Mouse (Mus musculus): Measurements from ENCODE around the gene Wdfy2. TPM values are rescaled to one million over a fixed set of nuclear protein-coding genes. Genes with fewer than 3 reads are reported as not detected.
A peak's percentile ranks its signal among the peaks of the same experiment; 100 is the strongest.
"Not testable (repeated sequence)": the region's sequence is repeated elsewhere in the genome, so short reads cannot be mapped to it uniquely, and the experiment has no call there.

Gene Wdfy2
- total and polyA plus RNA-seq, 3 experiments, result 2.7 to 4.1 TPM; not detected in 1

GRCm38 (mm10) chr14:62833541-62833940, 3.9 kb upstream of the Wdfy2 start:
- Histone ChIP-seq H3K27me3 (ENCODE audit: control insufficient read depth in 1 of 2, insufficient read depth in 2 of 2, low read length in 2 of 2) (no peaks in the 10 kb centered on the region; a peak in 1 of 4 replicates), H3K9me3 (replicated peaks; ENCODE audit: insufficient read depth, low read length) (no peaks in the 10 kb centered on the region), H3K4me3 (ENCODE audit: control insufficient read depth in 1 of 2, insufficient read depth in 1 of 2, low read depth in 2 of 2, low read length in 2 of 2) (no peak overlapping the region), H3K36me3 (ENCODE audit: control insufficient read depth in 1 of 2, insufficient read depth in 2 of 2, low read length in 2 of 2) (peaks cover 0 to 18% of the 10 kb centered on the region in 2 experiments; a peak in 2 of 4 replicates), H3K27ac (ENCODE audit: control insufficient read depth, low read depth, low read length) (no peak overlapping the region), H3K9ac (ENCODE audit: control insufficient read depth, low read depth, low read length, poor library complexity, severe bottlenecking) (no peak overlapping the region), H3K79me2 (ENCODE audit: control insufficient read depth, insufficient read depth, low read length, poor library complexity) (no peaks in the 10 kb centered on the region; the same call in 1 of the 2 replicates), H3K4me1 (ENCODE audit: control insufficient read depth in 1 of 2, insufficient read depth in 2 of 2, low read length in 2 of 2) (peaks cover 1 to 18% of the 10 kb centered on the region in 2 experiments)
- TF ChIP-seq HCFC1 (IDR thresholded peaks at IDR 0.05; ENCODE audit: low read depth, low read length), result no peak
- no peak for DNase-seq (ENCODE audit: low read depth, low spot score)

DNA sequence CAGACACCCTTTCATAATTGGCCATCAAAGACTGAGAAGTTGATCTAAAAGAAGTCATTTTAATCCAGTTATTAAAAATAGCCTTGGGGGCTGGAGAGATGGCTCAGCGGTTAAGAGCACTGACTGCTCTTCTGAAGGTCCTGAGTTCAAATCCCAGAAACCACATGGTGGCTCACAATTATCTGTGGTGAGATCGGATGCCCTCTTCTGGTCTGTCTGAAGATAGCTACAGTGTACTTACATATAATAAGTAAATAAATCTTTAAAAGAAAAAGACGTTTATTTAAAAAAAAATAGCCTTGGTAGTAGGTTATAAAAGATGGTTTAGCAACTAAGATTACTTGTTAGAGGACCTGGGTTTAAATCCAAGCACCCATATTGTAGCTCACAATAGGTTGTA, 1.7 kb upstream of the Wdfy2 start:
- H3K4me1 ChIP-seq (ENCODE audit: control insufficient read depth in 1 of 2, insufficient read depth in 2 of 2, low read length in 2 of 2), result peaks cover 3 to 18% of the 10 kb centered on the region in 2 experiments

DNA sequence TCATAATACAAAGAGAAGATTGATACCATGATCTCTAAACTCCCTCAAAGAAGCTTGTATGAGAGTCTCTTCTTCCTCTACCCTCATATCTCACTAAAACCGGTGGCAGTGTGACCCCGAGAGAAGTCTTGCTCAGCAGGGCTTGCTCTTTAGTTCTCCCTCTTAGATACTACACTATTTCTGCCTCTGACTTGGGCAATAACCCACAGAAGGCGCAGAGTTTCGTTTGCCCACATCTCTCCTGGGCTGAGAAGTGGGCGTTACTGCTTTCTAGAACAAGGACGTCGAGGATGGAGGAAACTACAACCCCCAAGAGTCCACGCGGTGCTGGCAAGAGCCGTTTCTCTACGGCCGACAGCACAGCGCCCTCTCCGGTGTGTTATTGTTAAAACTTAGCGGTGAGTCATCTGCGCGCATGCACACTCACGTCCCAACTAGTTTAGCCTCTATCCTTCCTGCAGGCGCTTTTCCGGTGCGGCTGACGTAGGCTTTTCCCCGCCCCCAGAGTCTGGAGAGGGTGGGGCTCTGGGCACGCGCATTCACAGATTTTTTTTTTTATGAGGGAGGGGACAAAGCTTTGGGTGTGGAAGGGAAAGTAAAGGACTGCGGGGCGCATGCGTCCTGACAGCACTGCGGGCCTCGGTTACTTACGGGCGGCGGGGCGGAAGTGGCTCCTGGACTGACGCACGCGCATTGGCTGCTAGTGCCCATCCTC, 395 bp upstream of the Wdfy2 start:
- peak overlapping the region; percentile 62 to 64 for H3K4me3 ChIP-seq (ENCODE audit: control insufficient read depth in 1 of 2, insufficient read depth in 1 of 2, low read depth in 2 of 2, low read length in 2 of 2)
- peak overlapping the region; percentile 62 for H3K27ac ChIP-seq (ENCODE audit: control insufficient read depth, low read depth, low read length)
- peak; percentile 91 for TF ChIP-seq SIN3A (IDR thresholded peaks at IDR 0.05; ENCODE audit: low read length)
- TF ChIP-seq SMC3 (IDR thresholded peaks at IDR 0.05; ENCODE audit: low read depth, low read length), result peak; percentile 29; the same call in 1 of the 2 replicates
- TF ChIP-seq TBP (IDR thresholded peaks at IDR 0.05; ENCODE audit: low read depth, low read length), result no peak
- TF ChIP-seq ETS1 (IDR thresholded peaks at IDR 0.05; ENCODE audit: low read depth, low read length), result peak; percentile 67
- TF ChIP-seq GATA1 (IDR thresholded peaks at IDR 0.05; ENCODE audit: low read depth, low read length), result no peak
- no peak for TF ChIP-seq ZMIZ1 (IDR thresholded peaks at IDR 0.05; ENCODE audit: low read depth, low read length)
- TF ChIP-seq MYC (IDR thresholded peaks at IDR 0.05; ENCODE audit: low read depth, low read length), result peak; percentile 89
- TF ChIP-seq NELFE (IDR thresholded peaks at IDR 0.05; ENCODE audit: low read depth, low read length), result peak; percentile 32
- TF ChIP-seq POLR2A (IDR thresholded peaks at IDR 0.05; ENCODE audit: control insufficient read depth in 1 of 2, insufficient read depth in 1 of 2, low read depth in 1 of 2, low read length in 2 of 2, poor library complexity in 1 of 2), result peak in 1 of 2 experiments; percentile 53; a peak in 2 of 4 replicates
- peak; percentile 81; the same call in 1 of the 2 replicates for TF ChIP-seq MAZ (IDR thresholded peaks at IDR 0.05; ENCODE audit: low read depth, low read length)
- no peak for TF ChIP-seq CHD2 (IDR thresholded peaks at IDR 0.05; ENCODE audit: low read length)
- TF ChIP-seq USF1 (IDR thresholded peaks at IDR 0.05; ENCODE audit: low read depth, low read length), result peak; percentile 46
- TF ChIP-seq RAD21 (IDR thresholded peaks at IDR 0.05; ENCODE audit: low read depth, low read length), result peak; percentile 33
- TF ChIP-seq JUND (IDR thresholded peaks at IDR 0.05; ENCODE audit: low read depth, low read length), result peak; percentile 87
- peak; percentile 85 for TF ChIP-seq NRF1 (IDR thresholded peaks at IDR 0.05; ENCODE audit: insufficient read depth, low read depth, low read length, poor library complexity, severe bottlenecking)
- TF ChIP-seq E2F4 (IDR thresholded peaks at IDR 0.05; ENCODE audit: borderline replicate concordance, low read depth, low read length), result no peak
- peak; percentile 98 for TF ChIP-seq ZNF384 (IDR thresholded peaks at IDR 0.05; ENCODE audit: low read depth, low read length)
- peak; percentile 90; the same call in 1 of the 2 replicates for TF ChIP-seq ELF1 (IDR thresholded peaks at IDR 0.05; ENCODE audit: low read depth, low read length)
- no peak; the same call in none of the 2 replicates for TF ChIP-seq MAX (IDR thresholded peaks at IDR 0.05; ENCODE audit: low read length)
- TF ChIP-seq EP300 (IDR thresholded peaks at IDR 0.05; ENCODE audit: low read depth in 1 of 2, low read length in 2 of 2), result no peak
- TF ChIP-seq MYB (IDR thresholded peaks at IDR 0.05; ENCODE audit: low read depth, low read length), result no peak
- peak; percentile 87 for TF ChIP-seq KAT2A (conservative IDR thresholded peaks at IDR 0.05; ENCODE audit: low read depth, low read length)

More for the DNA sequence above, 1.7 kb upstream of the Wdfy2 start:
- not testable (repeated sequence) for H3K79me2 ChIP-seq (ENCODE audit: control insufficient read depth, insufficient read depth, low read length, poor library complexity); H3K9me3 ChIP-seq (replicated peaks; ENCODE audit: insufficient read depth, low read length); H3K4me3 ChIP-seq (ENCODE audit: control insufficient read depth in 1 of 2, insufficient read depth in 1 of 2, low read depth in 2 of 2, low read length in 2 of 2); H3K9ac ChIP-seq (ENCODE audit: control insufficient read depth, low read depth, low read length, poor library complexity, severe bottlenecking); H3K27me3 ChIP-seq (ENCODE audit: control insufficient read depth in 1 of 2, insufficient read depth in 2 of 2, low read length in 2 of 2)
- DNase-seq (ENCODE audit: low read depth, low spot score), result peak; percentile 28
- peak; percentile 16; the same call in 1 of the 2 replicates for TF ChIP-seq RAD21 (IDR thresholded peaks at IDR 0.05; ENCODE audit: low read depth, low read length)
- peak in 1 of 3 experiments; percentile 17; a peak in 1 of 6 replicates for TF ChIP-seq CTCF (IDR thresholded peaks at IDR 0.05 in 2 of 3, conservative IDR thresholded peaks at IDR 0.05 in 1 of 3; ENCODE audit: control insufficient read depth in 1 of 3, insufficient read depth in 1 of 3, low read depth in 2 of 3, low read length in 3 of 3, poor library complexity in 1 of 3, severe bottlenecking in 1 of 3)
- TF ChIP-seq ZC3H11A (IDR thresholded peaks at IDR 0.05; ENCODE audit: low read depth, low read length), result 0 out of 2 replicates have a peak, but pooled peaks have one; percentile 16
- Histone ChIP-seq H3K36me3 (ENCODE audit: control insufficient read depth in 1 of 2, insufficient read depth in 2 of 2, low read length in 2 of 2) (peaks cover 0 to 19% of the 10 kb centered on the region in 2 experiments; a peak in 2 of 4 replicates), H3K27ac (ENCODE audit: control insufficient read depth, low read depth, low read length) (peak overlapping the region; percentile 17; the same call in 1 of the 2 replicates)

More for the DNA sequence above, 395 bp upstream of the Wdfy2 start:
- H3K4me1 ChIP-seq (ENCODE audit: control insufficient read depth in 1 of 2, insufficient read depth in 2 of 2, low read length in 2 of 2), result peaks cover 3 to 18% of the 10 kb centered on the region in 2 experiments
- peak; percentile 99 for DNase-seq (ENCODE audit: low read depth, low spot score)
- peaks cover 0 to 19% of the 10 kb centered on the region in 2 experiments; a peak in 2 of 4 replicates for H3K36me3 ChIP-seq (ENCODE audit: control insufficient read depth in 1 of 2, insufficient read depth in 2 of 2, low read length in 2 of 2)
- H3K27me3 ChIP-seq (ENCODE audit: control insufficient read depth in 1 of 2, insufficient read depth in 2 of 2, low read length in 2 of 2), result no peaks in the 10 kb centered on the region
- peak overlapping the region; percentile 61 for H3K9ac ChIP-seq (ENCODE audit: control insufficient read depth, low read depth, low read length, poor library complexity, severe bottlenecking)
- no peaks in the 10 kb centered on the region for H3K9me3 ChIP-seq (replicated peaks; ENCODE audit: insufficient read depth, low read length)
- H3K79me2 ChIP-seq (ENCODE audit: control insufficient read depth, insufficient read depth, low read length, poor library complexity), result no peaks in the 10 kb centered on the region; the same call in 1 of the 2 replicates

All from MEL (cell line).